Mouse (Mus musculus) ES-E14 (cell line): ENCODE results near the gene Tmem164. TPM values are rescaled to one million over a fixed set of nuclear protein-coding genes. Genes with fewer than 3 reads are reported as not detected.

ENCODE experiments used
- DNase-seq: peaks from one replicate; pipeline ENCODE4 v3.0.0-alpha.2; 2013; ENCODE audit warnings: low read depth, low spot score
- H3K27ac ChIP-seq: 2 replicates; pipeline ENCODE4 v1.5.1; 2012; ENCODE audit warnings: low read depth, mild to moderate bottlenecking, low read length, moderate library complexity, mixed read lengths; ENCODE audit not compliant: poor library complexity, insufficient read depth, severe bottlenecking
- H3K36me3 ChIP-seq: 2 replicates; pipeline ENCODE4 v1.6.1; 2012; ENCODE audit warnings: mild to moderate bottlenecking, low read length, moderate library complexity, mixed read lengths; ENCODE audit not compliant: control insufficient read depth, poor library complexity, insufficient read depth, severe bottlenecking
- H3K4me1 ChIP-seq, 2 experiments: fragments of 150-350 bp in 1 of 2; sonication (generic) in 1 of 2; 2 replicates each; pipeline ENCODE4 v1.6.1; 2012; ENCODE audit warnings: low read length in 2 of 2, mild to moderate bottlenecking in 1 of 2, mixed read lengths in 1 of 2; ENCODE audit not compliant: control insufficient read depth in 2 of 2, insufficient read depth in 2 of 2, poor library complexity in 1 of 2
- H3K4me3 ChIP-seq, 2 experiments: fragments of 150-350 bp in 1 of 2; sonication (generic) in 1 of 2; 2 replicates each; pipeline ENCODE4 v1.5.1; 2012; ENCODE audit warnings: low read length in 2 of 2, low read depth in 1 of 2, mild to moderate bottlenecking in 1 of 2, mixed read lengths in 1 of 2; ENCODE audit not compliant: insufficient read depth in 1 of 2, poor library complexity in 1 of 2, severe bottlenecking in 1 of 2
- H3K9ac ChIP-seq: 2 replicates; pipeline ENCODE4 v1.6.1; 2012; ENCODE audit warnings: low read depth, mild to moderate bottlenecking, low read length, mixed read lengths; ENCODE audit not compliant: poor library complexity, insufficient read depth, severe bottlenecking
- H3K9me3 ChIP-seq: fragments of 150-350 bp; sonication (generic); 2 replicates; pipeline ENCODE4 v1.6.1; 2012; ENCODE audit warnings: low read depth, mild to moderate bottlenecking, low read length; ENCODE audit not compliant: control insufficient read depth, insufficient read depth
- CHD2 ChIP-seq: IDR thresholded peaks from 2 replicates; pipeline ENCODE4 v1.6.1; 2014; ENCODE audit warnings: mild to moderate bottlenecking, low read depth, low read length, inconsistent platforms
- HCFC1 ChIP-seq: IDR thresholded peaks from 2 replicates; pipeline ENCODE4 v1.6.1; 2012; ENCODE audit warnings: low read length, inconsistent platforms, borderline replicate concordance; ENCODE audit not compliant: insufficient read depth
- MAFK ChIP-seq: IDR thresholded peaks from 2 replicates; pipeline ENCODE4 v1.6.1; 2014; ENCODE audit warnings: mild to moderate bottlenecking, low read depth, low read length, inconsistent platforms; ENCODE audit not compliant: insufficient read depth
- ZC3H11A ChIP-seq: IDR thresholded peaks from 2 replicates; pipeline ENCODE4 v1.6.1; 2012; ENCODE audit warnings: low read depth, mild to moderate bottlenecking, inconsistent platforms, low read length, borderline replicate concordance
- ZNF384 ChIP-seq: IDR thresholded peaks from 2 replicates; pipeline ENCODE4 v1.6.1; 2012; ENCODE audit warnings: low read depth, low read length, inconsistent platforms
- in situ Hi-C, 2 experiments: fragments of 600-800 bp; cut with MboI; formaldehyde crosslinking; loops; one replicate each; pipeline ENCODE4 v1.15.1; 2025; ENCODE audit warnings: low sequenced_read_pairs in 2 of 2, inconsistent platforms in 1 of 2; ENCODE audit not compliant: unreplicated experiment in 2 of 2
- total RNA-seq: library from RNA; depleted of rRNA; stranded (reverse); fragments of 300-350 nt; gene quantifications from 2 replicates; pipeline ENCODE4 v1.2.3, GENCODE M21; 2012

The Tmem164 gene
- total RNA-seq, 1 experiment = 15.3 TPM

DNA sequence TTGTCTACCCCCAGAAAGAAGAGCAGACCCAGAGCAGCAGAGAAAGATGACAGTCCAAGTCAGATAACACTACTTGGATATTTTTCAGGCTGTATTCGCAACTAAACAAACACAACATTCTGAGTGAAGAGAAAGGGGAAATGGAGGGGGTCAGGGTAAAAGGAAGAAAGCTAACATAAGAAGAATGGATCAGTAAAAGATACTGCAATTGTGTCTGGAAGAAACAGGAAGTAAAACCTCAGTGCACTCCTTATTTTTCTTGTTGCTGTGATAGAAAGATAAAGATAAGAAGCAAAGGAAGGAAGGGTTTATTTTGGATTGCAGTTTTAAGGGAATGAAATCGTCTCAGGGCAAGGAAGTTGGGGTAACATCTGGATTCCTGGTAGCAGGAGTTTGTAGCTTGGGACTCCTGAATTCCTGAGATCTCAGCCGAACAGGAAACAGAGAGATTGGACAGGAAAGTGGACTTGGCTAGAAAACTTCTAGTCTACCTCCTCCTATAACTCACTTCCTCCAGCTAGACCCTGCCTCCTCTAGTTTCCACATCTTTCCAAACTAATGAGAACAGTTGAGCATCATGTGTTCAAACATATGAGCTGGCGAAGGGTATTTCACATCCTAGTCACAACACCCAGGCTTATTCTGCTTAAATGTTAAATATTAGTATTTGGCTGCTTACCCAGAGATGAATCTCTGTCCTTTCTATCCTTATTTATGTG, 16.3 kb upstream of the Tmem164 start:
- Histone ChIP-seq H3K9me3 (no peaks in the 10 kb centered on the region), H3K36me3 (no peaks in the 10 kb centered on the region), H3K9ac (no peak overlapping the region), H3K4me3 (no peak overlapping the region), H3K4me1 (no peaks in the 10 kb centered on the region), H3K27ac (no peak overlapping the region)
- in situ Hi-C loops = no loop called here
- no peak for DNase-seq
- no peak for TF ChIP-seq MAFK
- TF ChIP-seq ZC3H11A = no peak

DNA sequence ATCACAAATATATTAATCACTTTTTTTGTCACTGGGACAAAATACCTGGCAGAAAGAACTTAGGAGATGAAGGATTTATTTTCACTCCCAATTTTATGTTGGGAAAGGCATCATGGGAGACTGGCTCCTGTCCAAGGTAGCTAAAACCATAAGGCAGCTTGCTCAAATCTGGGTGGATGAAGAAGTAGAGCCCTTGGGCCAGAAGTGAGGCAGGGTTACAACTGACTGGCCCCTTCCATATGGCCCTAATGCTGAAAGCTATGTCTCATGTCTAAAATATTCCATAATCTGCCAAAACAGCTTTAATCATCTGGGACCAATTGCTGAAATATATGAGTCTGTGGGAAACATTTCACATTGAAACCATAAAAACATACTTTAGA, 15.8 kb upstream of the Tmem164 start:
- Histone ChIP-seq H3K36me3 (no peaks in the 10 kb centered on the region), H3K4me3 (no peak overlapping the region), H3K9me3 (no peaks in the 10 kb centered on the region), H3K4me1 (no peaks in the 10 kb centered on the region), H3K9ac (no peak overlapping the region), H3K27ac (no peak overlapping the region)
- in situ Hi-C loops = no loop called here
- no peak for TF ChIP-seq ZNF384
- no peak for TF ChIP-seq MAFK
- TF ChIP-seq HCFC1 = no peak
- TF ChIP-seq ZC3H11A = no peak
- TF ChIP-seq CHD2 = no peak
- no peak for DNase-seq

DNA sequence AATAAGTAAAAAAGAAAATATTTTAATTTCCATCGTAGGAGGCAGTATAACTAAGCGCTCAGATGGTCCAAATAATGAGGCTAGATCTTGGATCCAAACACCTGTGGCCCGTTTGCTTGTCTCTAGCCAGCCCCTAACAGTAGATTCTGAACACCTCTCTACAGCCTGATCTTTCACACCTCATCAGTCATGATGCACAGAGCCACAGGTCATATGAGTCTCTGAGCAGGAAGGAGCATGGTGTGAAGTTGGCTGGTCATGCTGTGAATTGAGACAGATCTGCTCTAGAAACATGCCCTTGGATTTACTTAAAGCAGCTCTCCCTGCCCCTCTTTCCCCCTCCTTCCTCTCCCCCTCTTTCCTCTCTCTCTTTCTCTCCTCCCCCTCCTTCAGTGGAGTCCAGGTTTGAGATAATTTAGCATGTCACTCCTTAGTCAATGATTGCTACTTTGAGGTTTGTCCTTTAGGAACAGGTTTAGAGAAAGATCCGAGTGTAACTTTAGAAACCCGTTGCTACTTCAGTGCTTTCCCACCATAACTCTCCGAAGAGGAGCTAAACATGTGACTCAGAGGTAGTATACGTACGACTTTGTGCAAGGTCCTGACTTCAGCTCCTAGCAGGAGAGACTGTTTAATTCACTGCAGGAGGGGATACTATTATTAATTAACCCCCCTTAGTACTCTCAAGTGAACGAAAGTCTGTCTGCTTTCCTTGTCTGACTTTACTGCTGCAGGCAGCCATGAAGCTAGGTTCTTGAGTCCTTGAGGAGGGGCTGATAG, 11.7 kb upstream of the Tmem164 start:
- no peak overlapping the region for H3K27ac ChIP-seq
- in situ Hi-C loops = no loop called here
- no peak for DNase-seq

DNA sequence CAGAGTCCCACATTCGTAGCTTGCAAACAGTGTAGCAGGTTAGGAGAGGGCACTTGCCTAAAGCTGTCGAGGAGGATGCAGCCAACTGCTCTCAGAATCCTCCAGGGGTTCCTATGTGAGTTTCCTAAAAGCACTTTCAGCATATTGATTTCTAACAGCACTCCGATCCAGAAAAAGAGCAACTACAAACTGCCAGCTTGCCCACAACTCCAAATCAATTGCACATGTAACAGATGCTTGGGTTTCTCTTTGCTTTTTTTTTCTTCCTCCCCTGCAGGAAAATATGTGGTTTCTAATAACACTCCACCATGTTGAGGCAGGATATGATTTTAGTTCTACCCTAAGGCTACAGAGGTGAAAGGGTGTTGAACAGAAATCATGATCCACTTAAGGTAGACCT, 11.1 kb upstream of the Tmem164 start:
- Histone ChIP-seq H3K9me3 (no peaks in the 10 kb centered on the region), H3K9ac (no peak overlapping the region), H3K4me3 (no peak overlapping the region), H3K4me1 (no peaks in the 10 kb centered on the region), H3K36me3 (no peaks in the 10 kb centered on the region), H3K27ac (no peak overlapping the region)
- in situ Hi-C loops = no loop called here
- no peak for DNase-seq
- no peak for TF ChIP-seq MAFK
- no peak for TF ChIP-seq HCFC1
- TF ChIP-seq ZNF384 = no peak
- no peak for TF ChIP-seq CHD2

More for the DNA sequence above, 11.7 kb upstream of the Tmem164 start:
- H3K4me1 ChIP-seq = no peaks in the 10 kb centered on the region
- no peak for TF ChIP-seq ZNF384
- no peak for TF ChIP-seq MAFK
- no peak for TF ChIP-seq ZC3H11A
- TF ChIP-seq HCFC1 = no peak
- TF ChIP-seq CHD2 = no peak
- H3K9me3 ChIP-seq = no peaks in the 10 kb centered on the region
- H3K36me3 ChIP-seq = no peaks in the 10 kb centered on the region
- H3K4me3 ChIP-seq = no peak overlapping the region
- H3K9ac ChIP-seq = no peak overlapping the region
